Mouse (Mus musculus): ENCODE data around the gene Dkk2. TPM values are rescaled to one million over a fixed set of nuclear protein-coding genes. Genes with fewer than 3 reads are reported as not detected.
"Not testable (repeated sequence)": the region's sequence is repeated elsewhere in the genome, so short reads cannot be mapped to it uniquely, and the experiment has no call there.

Dkk2 gene
- 0.33 and 0.38 TPM in 2 replicates for polyA plus RNA-seq (2012; rRNA removed)

DNA sequence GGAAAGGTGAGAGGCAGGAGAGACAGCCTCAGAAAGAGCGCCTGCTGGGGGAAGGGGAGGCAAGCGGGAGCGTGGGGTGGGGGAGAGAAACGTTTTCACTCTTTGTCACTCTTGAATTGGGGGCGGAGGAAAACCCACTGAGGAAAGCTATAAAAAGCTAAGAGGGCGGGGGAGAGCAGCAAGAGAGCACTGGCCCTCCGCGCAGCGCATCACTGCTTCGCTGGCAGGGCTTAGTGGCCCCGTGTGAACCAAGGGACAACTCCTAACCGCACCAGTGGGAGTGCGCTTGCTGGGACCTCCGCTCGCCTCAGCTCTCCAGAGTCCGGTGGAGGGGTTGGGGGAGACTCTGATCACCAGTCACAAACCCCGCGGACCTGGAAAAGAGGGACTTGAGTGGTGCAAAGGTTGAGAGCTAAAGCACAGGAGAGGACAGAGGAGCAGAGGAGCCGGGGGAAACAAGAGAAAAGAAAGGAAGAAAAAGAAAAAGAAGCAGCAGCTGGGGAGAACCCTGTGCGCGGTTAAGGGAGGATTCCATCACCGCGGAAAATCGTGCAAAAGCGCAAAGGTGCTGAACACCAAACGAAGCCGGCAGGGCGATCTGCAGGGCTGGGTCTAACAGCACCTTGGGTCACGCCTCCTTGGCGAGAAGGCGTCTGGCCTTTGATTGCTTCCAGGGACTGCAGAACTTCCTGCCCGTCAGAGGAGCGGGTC is at the start of gene Dkk2:
Gene Dkk2, plus strand, starts transcription at position 181 of the 711 bp plus-strand sequence.
- Histone ChIP-seq H3K27me3 (ENCODE audit: control insufficient read depth, insufficient read depth, low read length) (no peaks in the 10 kb centered on the region), H3K36me3 (ENCODE audit: control insufficient read depth, insufficient read depth, low read length) (no peaks in the 10 kb centered on the region), H3K4me1 (replicated peaks; ENCODE audit: control insufficient read depth, insufficient read depth, low read length) (no peaks in the 10 kb centered on the region), H3K4me3 (ENCODE audit: control insufficient read depth, insufficient read depth, low read length) (no peak within 1 kb of the TSS), H3K27ac (ENCODE audit: control insufficient read depth, insufficient read depth, low read length) (no peak within 1 kb of the TSS)
- no peak for DNase-seq
- WGBS, result 5% methylated on average over 33 of the region's 33 CpGs
- no peak for TF ChIP-seq POLR2A (IDR thresholded peaks at IDR 0.05; ENCODE audit: control insufficient read depth, extremely low read depth, insufficient read depth, low read length, poor library complexity)
- TF ChIP-seq CTCF (IDR thresholded peaks at IDR 0.05; ENCODE audit: borderline replicate concordance, control insufficient read depth, extremely low read depth, insufficient read depth, low read length, poor library complexity), result no peak

DNA sequence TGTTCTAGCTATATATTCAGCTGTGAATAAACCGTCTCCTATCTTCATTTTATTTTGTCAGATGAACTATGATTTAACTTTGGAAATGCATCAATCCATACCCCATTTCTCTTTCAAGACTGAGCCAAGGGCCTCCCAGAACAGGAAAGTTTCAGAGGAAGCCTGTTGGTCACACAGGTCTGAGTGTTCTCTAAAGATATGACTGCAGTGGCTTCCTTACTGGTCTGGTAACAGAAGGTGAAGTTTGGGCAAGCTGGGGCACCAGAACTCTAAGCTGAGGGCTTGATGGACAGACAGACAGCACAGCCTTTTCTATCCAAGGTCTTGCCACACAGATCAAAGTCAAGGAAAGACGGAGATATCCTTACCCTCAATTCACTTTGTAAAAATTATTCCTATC is 48.4 kb upstream of the Dkk2 start:
- WGBS, result 79% methylated on average over 2 of the region's 2 CpGs
- no peak overlapping the region for H3K4me3 ChIP-seq (ENCODE audit: control insufficient read depth, insufficient read depth, low read length)
- H3K27me3 ChIP-seq (ENCODE audit: control insufficient read depth, insufficient read depth, low read length), result no peaks in the 10 kb centered on the region
- no peak for DNase-seq
- H3K4me1 ChIP-seq (replicated peaks; ENCODE audit: control insufficient read depth, insufficient read depth, low read length), result no peaks in the 10 kb centered on the region
- TF ChIP-seq CTCF (IDR thresholded peaks at IDR 0.05; ENCODE audit: borderline replicate concordance, control insufficient read depth, extremely low read depth, insufficient read depth, low read length, poor library complexity), result no peak
- no peak for TF ChIP-seq POLR2A (IDR thresholded peaks at IDR 0.05; ENCODE audit: control insufficient read depth, extremely low read depth, insufficient read depth, low read length, poor library complexity)
- no peak overlapping the region for H3K27ac ChIP-seq (ENCODE audit: control insufficient read depth, insufficient read depth, low read length)
- H3K36me3 ChIP-seq (ENCODE audit: control insufficient read depth, insufficient read depth, low read length), result no peaks in the 10 kb centered on the region

DNA sequence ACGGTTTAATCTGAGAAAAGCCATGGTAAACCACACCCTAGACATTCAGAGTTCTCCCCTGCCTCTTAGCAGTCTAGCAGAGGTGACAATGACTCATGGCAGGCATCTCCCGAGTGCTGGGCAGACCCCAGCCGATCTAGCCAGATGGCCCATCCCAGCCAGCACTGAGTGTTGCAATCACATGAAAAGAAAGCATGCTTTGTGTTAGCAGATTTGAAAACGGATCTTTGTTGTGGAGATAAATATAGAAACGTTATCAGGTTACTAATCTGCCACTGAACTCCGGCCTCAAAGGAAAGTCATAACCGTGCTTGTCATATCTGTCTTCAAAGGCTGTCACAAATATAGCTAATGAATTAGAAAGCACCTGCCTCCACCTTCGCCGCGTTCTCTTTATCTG is 47.4 kb upstream of the Dkk2 start:
- 2% methylated on average over 10 of the region's 10 CpGs for WGBS
- no peaks in the 10 kb centered on the region for H3K27me3 ChIP-seq (ENCODE audit: control insufficient read depth, insufficient read depth, low read length)
- H3K4me1 ChIP-seq (replicated peaks; ENCODE audit: control insufficient read depth, insufficient read depth, low read length), result no peaks in the 10 kb centered on the region
- H3K4me3 ChIP-seq (ENCODE audit: control insufficient read depth, insufficient read depth, low read length), result no peak overlapping the region
- H3K36me3 ChIP-seq (ENCODE audit: control insufficient read depth, insufficient read depth, low read length), result no peaks in the 10 kb centered on the region
- no peak for DNase-seq
- TF ChIP-seq CTCF (IDR thresholded peaks at IDR 0.05; ENCODE audit: borderline replicate concordance, control insufficient read depth, extremely low read depth, insufficient read depth, low read length, poor library complexity) (no peak), POLR2A (IDR thresholded peaks at IDR 0.05; ENCODE audit: control insufficient read depth, extremely low read depth, insufficient read depth, low read length, poor library complexity) (no peak)
- H3K27ac ChIP-seq (ENCODE audit: control insufficient read depth, insufficient read depth, low read length), result no peak overlapping the region

GRCm38 (mm10) chr3:132040066-132040465 is 45.0 kb upstream of the Dkk2 start:
- Histone ChIP-seq H3K27me3 (ENCODE audit: control insufficient read depth, insufficient read depth, low read length) (no peaks in the 10 kb centered on the region), H3K27ac (ENCODE audit: control insufficient read depth, insufficient read depth, low read length) (no peak overlapping the region), H3K36me3 (ENCODE audit: control insufficient read depth, insufficient read depth, low read length) (no peaks in the 10 kb centered on the region), H3K4me1 (replicated peaks; ENCODE audit: control insufficient read depth, insufficient read depth, low read length) (no peaks in the 10 kb centered on the region), H3K4me3 (ENCODE audit: control insufficient read depth, insufficient read depth, low read length) (no peak overlapping the region)
- no peak for DNase-seq
- TF ChIP-seq POLR2A (IDR thresholded peaks at IDR 0.05; ENCODE audit: control insufficient read depth, extremely low read depth, insufficient read depth, low read length, poor library complexity), result no peak
- TF ChIP-seq CTCF (IDR thresholded peaks at IDR 0.05; ENCODE audit: borderline replicate concordance, control insufficient read depth, extremely low read depth, insufficient read depth, low read length, poor library complexity), result no peak
- 88% methylated on average over 3 of the region's 3 CpGs for WGBS

DNA sequence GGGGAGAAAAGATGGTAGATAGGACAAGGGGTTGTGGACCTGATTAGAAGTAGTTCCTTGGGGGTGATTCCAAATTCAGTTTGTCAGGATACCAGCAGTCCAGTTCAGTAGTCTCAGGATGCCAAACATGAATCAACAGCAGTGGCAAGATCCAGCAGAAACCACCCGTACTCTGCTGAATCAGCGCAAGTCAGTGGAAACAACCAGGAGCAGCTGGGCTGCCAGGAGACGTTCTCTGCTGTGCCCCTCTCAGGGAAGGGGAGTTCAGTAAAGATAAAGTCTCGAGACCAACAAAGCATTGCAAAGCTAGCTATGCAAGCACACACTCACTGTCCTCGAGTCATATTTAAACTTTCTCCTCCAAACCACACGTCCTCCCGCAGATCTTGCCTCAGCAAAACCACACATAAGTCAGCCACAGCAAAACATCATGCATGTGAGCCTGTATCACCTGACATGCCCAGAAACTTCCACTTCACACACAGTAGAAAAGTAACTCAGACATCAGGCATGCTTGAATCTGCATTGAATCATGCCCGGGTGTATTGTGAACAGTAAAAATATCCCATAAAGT is 34.1 kb upstream of the Dkk2 start:
- Histone ChIP-seq H3K27me3 (ENCODE audit: control insufficient read depth, insufficient read depth, low read length) (no peaks in the 10 kb centered on the region), H3K4me1 (replicated peaks; ENCODE audit: control insufficient read depth, insufficient read depth, low read length) (no peaks in the 10 kb centered on the region), H3K4me3 (ENCODE audit: control insufficient read depth, insufficient read depth, low read length) (no peak overlapping the region), H3K36me3 (ENCODE audit: control insufficient read depth, insufficient read depth, low read length) (no peaks in the 10 kb centered on the region), H3K27ac (ENCODE audit: control insufficient read depth, insufficient read depth, low read length) (no peak overlapping the region)
- 36% methylated on average over 8 of the region's 8 CpGs for WGBS
- TF ChIP-seq POLR2A (IDR thresholded peaks at IDR 0.05; ENCODE audit: control insufficient read depth, extremely low read depth, insufficient read depth, low read length, poor library complexity) (no peak), CTCF (IDR thresholded peaks at IDR 0.05; ENCODE audit: borderline replicate concordance, control insufficient read depth, extremely low read depth, insufficient read depth, low read length, poor library complexity) (no peak)
- DNase-seq, result no peak

DNA sequence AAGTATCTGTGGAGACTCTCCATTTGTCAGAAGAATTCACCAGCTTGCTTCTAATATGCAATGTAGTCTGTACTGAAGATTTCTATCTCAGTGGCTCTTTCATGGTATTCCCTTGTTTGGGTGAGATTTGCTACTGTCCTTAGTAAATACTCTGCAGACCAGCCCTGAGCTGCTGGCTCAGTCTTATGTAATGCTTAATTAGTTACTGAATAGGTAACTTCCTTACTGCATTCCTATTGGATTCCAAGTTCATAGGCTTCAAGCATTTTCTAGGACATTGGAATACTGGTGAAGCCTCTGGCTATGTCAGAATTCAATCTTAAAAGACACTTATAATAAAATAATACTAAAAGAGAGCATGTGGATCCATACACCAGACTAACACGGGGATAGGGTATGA is 22.3 kb upstream of the Dkk2 start:
- not testable (repeated sequence) for H3K36me3 ChIP-seq (ENCODE audit: control insufficient read depth, insufficient read depth, low read length); H3K27ac ChIP-seq (ENCODE audit: control insufficient read depth, insufficient read depth, low read length); H3K4me3 ChIP-seq (ENCODE audit: control insufficient read depth, insufficient read depth, low read length); H3K27me3 ChIP-seq (ENCODE audit: control insufficient read depth, insufficient read depth, low read length); DNase-seq; H3K4me1 ChIP-seq (replicated peaks; ENCODE audit: control insufficient read depth, insufficient read depth, low read length)
- WGBS, result 83% methylated on average over 1 of the region's 1 CpGs

GRCm38 (mm10) chr3:132063374-132063773 is 21.7 kb upstream of the Dkk2 start:
- H3K36me3 ChIP-seq (ENCODE audit: control insufficient read depth, insufficient read depth, low read length), result no peaks in the 10 kb centered on the region
- H3K4me1 ChIP-seq (replicated peaks; ENCODE audit: control insufficient read depth, insufficient read depth, low read length), result no peaks in the 10 kb centered on the region
- WGBS, result 96% methylated on average over 3 of the region's 3 CpGs
- no peak overlapping the region for H3K4me3 ChIP-seq (ENCODE audit: control insufficient read depth, insufficient read depth, low read length)
- H3K27ac ChIP-seq (ENCODE audit: control insufficient read depth, insufficient read depth, low read length), result no peak overlapping the region
- no peak for DNase-seq
- TF ChIP-seq CTCF (IDR thresholded peaks at IDR 0.05; ENCODE audit: borderline replicate concordance, control insufficient read depth, extremely low read depth, insufficient read depth, low read length, poor library complexity) (no peak), POLR2A (IDR thresholded peaks at IDR 0.05; ENCODE audit: control insufficient read depth, extremely low read depth, insufficient read depth, low read length, poor library complexity) (no peak)
- H3K27me3 ChIP-seq (ENCODE audit: control insufficient read depth, insufficient read depth, low read length), result no peaks in the 10 kb centered on the region

All from thymus, adult 2 months (tissue).